In the genomic region with DNA sequence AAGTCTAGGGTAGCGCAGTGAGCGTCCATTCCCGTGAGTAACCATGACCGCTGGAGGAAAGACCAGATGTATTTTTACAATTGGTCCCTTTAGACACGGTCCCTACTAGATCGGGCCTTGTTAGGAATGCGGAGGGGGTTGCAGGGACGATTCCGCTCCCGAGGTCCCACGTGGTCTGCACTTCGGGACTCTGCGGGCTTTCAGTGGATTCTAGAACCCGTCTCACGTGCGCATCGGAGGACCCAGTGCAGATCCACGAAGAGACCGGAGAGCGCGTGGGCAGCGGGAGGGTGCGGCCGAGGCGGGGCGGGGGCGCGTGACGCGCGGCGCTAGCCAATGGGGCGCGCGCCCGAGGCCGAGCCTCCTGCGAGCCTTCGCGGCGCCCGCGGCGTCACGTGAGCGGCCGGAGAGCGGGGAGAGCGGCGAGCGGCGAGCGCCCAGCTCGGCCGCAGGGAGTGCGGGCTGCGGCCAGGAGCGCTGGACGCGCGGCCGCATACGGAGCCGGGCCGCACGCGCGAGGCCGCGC, we compare ENCODE assay signal across 8 mouse cellular contexts. TPM values are rescaled to one million over a fixed set of nuclear protein-coding genes. Genes with fewer than 3 reads are reported as not detected.
DNase-seq lines count a peak whose midpoint lies in the region; ATAC-seq and TF ChIP-seq lines count a peak whose summit lies in the region.

A gene (plus strand): TSS at position 396 of the 526 bp plus-strand sequence.

- H3K4me3 ChIP-seq in G1E (ENCODE audit: low read depth, low read length), result peak within 1 kb of the TSS; percentile 20; the same call in 1 of the 2 replicates
- peak within 1 kb of the TSS; percentile 59 for H3K4me3 ChIP-seq in liver, embryonic 13.5 days (replicated peaks)
- H3K4me3 ChIP-seq in neural tube, embryonic 14.5 days (ENCODE audit: low read depth, low read length), result peak within 1 kb of the TSS; percentile 68

- 2% methylated on average over 70 of the region's 70 CpGs for WGBS in liver, embryonic 13.5 days (ENCODE audit: insufficient replicate concordance)
- WGBS in neural tube, embryonic 14.5 days, result under 1% methylated on average over 44 of the region's 70 CpGs

- no peak for ATAC-seq in G1E (ENCODE audit: extremely low read depth, insufficient number of reproducible peaks, low FRiP score, poor library complexity, severe bottlenecking)
- peak; percentile 39; the same call in 1 of the 2 replicates for ATAC-seq in liver, embryonic 13.5 days (ENCODE audit: low read depth)
- peak; percentile 78 for ATAC-seq in neural tube, embryonic 14.5 days (ENCODE audit: low read depth)

- H3K9ac ChIP-seq in liver, embryonic 13.5 days, result peak within 1 kb of the TSS; percentile 67
- peak within 1 kb of the TSS; percentile 70 for H3K9ac ChIP-seq in neural tube, embryonic 14.5 days (replicated peaks; ENCODE audit: low read depth, low read length)

- intact Hi-C loops in heart, postnatal 14 days (cut with DNase I), result loop anchor here (2.0 to 10.0 kb wide), 2 partner anchors 47 to 263 kb away; no protein-coding TSS in a partner anchor

- no peak for TF ChIP-seq CTCF in G1E (IDR thresholded peaks at IDR 0.05; ENCODE audit: low read depth, low read length)

- no peaks in the 10 kb centered on the region for H3K4me1 ChIP-seq in G1E (ENCODE audit: insufficient read depth, low read depth, low read length)
- peaks cover 23% of the 10 kb centered on the region for H3K4me1 ChIP-seq in liver, embryonic 13.5 days (replicated peaks)
- peaks cover 9% of the 10 kb centered on the region; the same call in 1 of the 2 replicates for H3K4me1 ChIP-seq in neural tube, embryonic 14.5 days (ENCODE audit: control insufficient read depth, insufficient read depth, low read length)

- no peaks in the 10 kb centered on the region for H3K36me3 ChIP-seq in G1E (replicated peaks)
- no peaks in the 10 kb centered on the region for H3K36me3 ChIP-seq in liver, embryonic 13.5 days
- H3K36me3 ChIP-seq in neural tube, embryonic 14.5 days (ENCODE audit: control insufficient read depth, insufficient read depth, low read length), result no peaks in the 10 kb centered on the region

- H3K27ac ChIP-seq in liver, embryonic 13.5 days, result peak within 1 kb of the TSS; percentile 73
- peak within 1 kb of the TSS; percentile 69 for H3K27ac ChIP-seq in neural tube, embryonic 14.5 days (ENCODE audit: low read depth, low read length)

- H3K27me3 ChIP-seq in G1E (ENCODE audit: insufficient read depth, low read length), result peaks cover 17% of the 10 kb centered on the region
- peaks cover 59% of the 10 kb centered on the region for H3K27me3 ChIP-seq in liver, embryonic 13.5 days
- H3K27me3 ChIP-seq in neural tube, embryonic 14.5 days (ENCODE audit: control insufficient read depth, insufficient read depth, low read length), result peaks cover 12% of the 10 kb centered on the region

- no peak for DNase-seq in G1E (ENCODE audit: low spot score)
- peak; percentile 81 for DNase-seq in cerebellum, adult 8-10 months
- DNase-seq in forelimb bud, embryonic 11.5 days (ENCODE audit: low read depth, low spot score), result peak; percentile 60
- DNase-seq in heart, postnatal 14 days, result peak; percentile 88 to 92
- peak; percentile 79 to 88 for DNase-seq in kidney, postnatal 4 days
- DNase-seq in liver, embryonic 13.5 days, result peak; percentile 20
- peak; percentile 73 for DNase-seq in yolk sac, embryonic 10.5 days (ENCODE audit: low spot score)

- H3K9me3 ChIP-seq in G1E (replicated peaks), result peaks cover 9% of the 10 kb centered on the region
- no peaks in the 10 kb centered on the region for H3K9me3 ChIP-seq in liver, embryonic 13.5 days (replicated peaks)
- no peaks in the 10 kb centered on the region for H3K9me3 ChIP-seq in neural tube, embryonic 14.5 days (ENCODE audit: control insufficient read depth, low read length)

- peak within 1 kb of the TSS; percentile 67 for H3K4me2 ChIP-seq in liver, embryonic 13.5 days
- peak within 1 kb of the TSS; percentile 100 for H3K4me2 ChIP-seq in neural tube, embryonic 14.5 days (ENCODE audit: low read depth, low read length)

RNA-seq across cellular contexts. Expression of the gene that starts here (rescaled TPM):
- total RNA-seq in G1E (2014; fragmentation: Nextera tagmentation) (not detected in 2 replicates), G1E (2017) (0.05 TPM in 1 of 2 replicates, not detected in the other)
- not detected in 2 replicates for polyA plus RNA-seq in G1E (2012)
- 10 to 100 TPM; 43.5 to 44.3 TPM for total RNA-seq in heart, postnatal 14 days (2021)
- 7.8 and 9.1 TPM in 2 replicates for polyA plus RNA-seq in liver, embryonic 13.5 days (2015; fragmentation: Nextera tagmentation; extraction: Ambion mirVana)
- 16.1 and 16.6 TPM in 2 replicates for polyA plus RNA-seq in neural tube, embryonic 14.5 days (2014; fragmentation: Nextera tagmentation; extraction: Ambion mirVana)

Comparison
In these comparisons a context has a peak if more than half of its experiments do, and no peak if none do; other contexts are left out.
1. RNA of the gene that starts here (total RNA-seq): 43.5 to 44.3 TPM in heart, postnatal 14 days; 0.05 TPM in G1E; every median in the first group is over 10 times any median in the second.
2. Peak in every context shown above with its lines, with median percentiles within 50 percentile points of each other: H3K4me3 ChIP-seq.